Mouse (Mus musculus) ovary, adult 10 weeks (tissue): ENCODE results near the gene Slc2a2. TPM values are rescaled to one million over a fixed set of nuclear protein-coding genes. Genes with fewer than 3 reads are reported as not detected.

Source experiments
- polyA plus RNA-seq: library from polyadenylated mRNA; stranded (reverse); fragments of 350-450 nt; fragmentation: Illumina TruSeq; extraction: RNeasy Lipid Tissue Mini Kit (QIAGEN cat#74804); gene quantifications from one replicate; pipeline ENCODE4 v1.2.3, GENCODE M21; 2014

The Slc2a2 gene
- 0.57 TPM for polyA plus RNA-seq

DNA sequence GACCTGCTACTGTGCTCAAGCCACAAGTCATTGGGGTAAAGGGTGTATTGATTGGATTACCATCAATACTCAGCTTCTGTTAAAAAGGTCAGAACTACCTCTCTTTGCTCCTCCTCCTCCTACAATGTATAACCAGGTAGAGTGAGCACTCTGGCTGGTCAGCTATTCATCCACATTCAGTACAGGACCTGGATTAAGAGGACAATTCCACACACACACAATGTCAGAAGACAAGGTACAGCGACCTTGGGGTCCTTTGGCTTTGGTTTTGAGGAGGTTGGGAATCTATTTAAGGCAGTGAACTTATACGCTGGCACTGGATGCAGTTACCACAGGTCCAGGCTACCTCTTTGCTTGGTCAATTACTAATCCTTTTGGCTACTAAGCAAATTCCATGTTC, at the start of gene Slc2a2:
TSS of gene Slc2a2 (plus strand) at position 107 of the 400 bp plus-strand sequence.

Other genes starting within 250 kb of the Slc2a2 start
- gene Eif5a2, start 83.4 kb downstream of the Slc2a2 start, polyA plus RNA-seq, result 19.6 TPM
- 766 TPM for gene Rpl22l1, start 107.5 kb downstream of the Slc2a2 start, polyA plus RNA-seq
- gene Gm1527, start 194.7 kb downstream of the Slc2a2 start, polyA plus RNA-seq, result not detected